Mouse (Mus musculus) C2C12 (cell line): ENCODE data around the gene Sfn. TPM values are rescaled to one million over a fixed set of nuclear protein-coding genes. Genes with fewer than 3 reads are reported as not detected.

Experiments used
- H3K27me3 ChIP-seq: one replicate; pipeline ENCODE4 v1.6.1; 2011; ENCODE audit not compliant: control insufficient read depth, insufficient read depth, insufficient read length
- H3K36me3 ChIP-seq: one replicate; pipeline ENCODE4 v1.6.1; 2011; ENCODE audit not compliant: control insufficient read depth, insufficient read depth
- H3K4me3 ChIP-seq: one replicate; pipeline ENCODE4 v1.5.1; 2011; ENCODE audit warnings: mild to moderate bottlenecking, control low read depth; ENCODE audit not compliant: poor library complexity, insufficient read depth, severe bottlenecking
- H3K79me2 ChIP-seq: one replicate; pipeline ENCODE4 v1.6.1; 2011; ENCODE audit not compliant: control insufficient read depth, insufficient read depth
- H3K79me3 ChIP-seq: one replicate; pipeline ENCODE4 v1.6.1; 2011; ENCODE audit warnings: low read depth, control low read depth
- H3ac ChIP-seq: one replicate; pipeline ENCODE3; 2011; ENCODE audit warnings: low read depth; ENCODE audit not compliant: control insufficient read depth, insufficient read length
- CEBPB ChIP-seq: IDR thresholded peaks from one replicate; pipeline ENCODE4 v1.6.1; 2011; ENCODE audit warnings: low read depth, mild to moderate bottlenecking, control low read depth, moderate library complexity
- CTCF ChIP-seq: IDR thresholded peaks from one replicate; pipeline ENCODE4 v1.5.1; 2011; ENCODE audit not compliant: control insufficient read depth, insufficient read depth, insufficient read length
- FOSL1 ChIP-seq: IDR thresholded peaks from one replicate; pipeline ENCODE4 v1.8.0; 2011; ENCODE audit warnings: mild to moderate bottlenecking, low read length; ENCODE audit not compliant: poor library complexity, insufficient read depth, severe bottlenecking
- MAX ChIP-seq: IDR thresholded peaks from one replicate; pipeline ENCODE4 v1.6.1; 2011; ENCODE audit warnings: mild to moderate bottlenecking, control low read depth
- MYOD1 ChIP-seq: IDR thresholded peaks from one replicate; pipeline ENCODE4 v1.6.1; 2011; ENCODE audit warnings: low read depth; ENCODE audit not compliant: control insufficient read depth, insufficient read length
- MYOG ChIP-seq: IDR thresholded peaks from one replicate; pipeline ENCODE4 v1.6.1; 2011; ENCODE audit not compliant: control insufficient read depth, insufficient read length; ENCODE audit errors: extremely low read depth
- USF1 ChIP-seq: IDR thresholded peaks from one replicate; pipeline ENCODE4 v1.6.1; 2011; ENCODE audit warnings: low read depth, mild to moderate bottlenecking, control low read depth, moderate library complexity
- polyA plus RNA-seq: library from polyadenylated mRNA; unstranded; fragments of >200 nt; fragmentation: generic; extraction: Trizol; gene quantifications from one replicate; pipeline ENCODE4 v1.2.1, GENCODE M21; 2012; ENCODE audit warnings: missing spikeins

Sfn gene
- polyA plus RNA-seq, 1 experiment: 0.54 TPM

DNA sequence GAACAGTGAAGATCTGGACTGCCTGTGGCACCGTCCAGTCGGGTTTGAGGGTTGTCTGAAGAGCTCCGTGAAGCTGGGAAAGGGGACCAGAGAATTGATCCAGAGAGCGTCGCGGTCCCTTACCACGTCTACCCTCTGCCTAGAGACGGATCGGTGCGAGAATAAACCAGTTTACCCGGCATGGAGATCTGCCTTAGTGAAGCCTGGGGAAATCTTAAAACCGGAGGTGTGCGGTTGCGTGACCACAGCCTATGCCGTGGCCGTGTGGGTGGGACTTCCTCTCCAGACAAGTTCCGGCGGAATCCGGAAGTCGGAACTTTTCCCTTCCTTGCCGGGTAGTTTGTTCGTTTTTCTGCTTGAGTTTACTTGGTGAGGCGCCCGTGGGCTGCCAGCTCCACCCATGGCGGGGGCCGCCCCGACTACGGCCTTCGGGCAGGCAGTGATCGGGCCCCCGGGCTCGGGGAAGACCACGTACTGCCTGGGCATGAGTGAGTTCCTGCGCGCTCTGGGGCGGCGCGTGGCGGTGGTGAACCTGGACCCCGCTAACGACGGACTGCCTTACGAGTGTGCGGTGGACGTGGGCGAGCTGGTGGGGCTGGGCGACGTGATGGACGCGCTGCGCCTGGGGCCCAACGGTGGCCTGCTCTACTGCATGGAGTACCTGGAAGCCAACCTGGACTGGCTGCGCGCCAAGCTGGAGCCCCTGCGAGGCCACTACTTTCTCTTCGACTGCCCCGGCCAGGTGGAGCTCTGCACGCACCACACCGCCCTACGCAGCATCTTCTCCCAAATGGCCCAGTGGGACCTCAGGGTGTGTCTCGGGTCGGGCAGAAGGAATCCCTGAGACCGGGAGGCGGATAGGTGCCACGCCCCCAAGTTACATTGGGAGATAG lies 17.7 kb downstream of the Sfn start, which contains the start of gene Gpn2:
Gene Gpn2 (plus strand): TSS at position 304 of the 893 bp plus-strand sequence.
- Histone ChIP-seq H3K4me3 (peak within 1 kb of the TSS; percentile 80), H3ac (peak within 1 kb of the TSS; percentile 99), H3K36me3 (peaks cover 40% of the 10 kb centered on the region), H3K79me2 (peaks cover 26% of the 10 kb centered on the region), H3K79me3 (peaks cover 3% of the 10 kb centered on the region), H3K27me3 (no peaks in the 10 kb centered on the region)
- TF ChIP-seq USF1: no peak
- no peak for TF ChIP-seq MYOD1
- TF ChIP-seq FOSL1: no peak
- no peak for TF ChIP-seq MYOG
- TF ChIP-seq CEBPB: no peak

DNA sequence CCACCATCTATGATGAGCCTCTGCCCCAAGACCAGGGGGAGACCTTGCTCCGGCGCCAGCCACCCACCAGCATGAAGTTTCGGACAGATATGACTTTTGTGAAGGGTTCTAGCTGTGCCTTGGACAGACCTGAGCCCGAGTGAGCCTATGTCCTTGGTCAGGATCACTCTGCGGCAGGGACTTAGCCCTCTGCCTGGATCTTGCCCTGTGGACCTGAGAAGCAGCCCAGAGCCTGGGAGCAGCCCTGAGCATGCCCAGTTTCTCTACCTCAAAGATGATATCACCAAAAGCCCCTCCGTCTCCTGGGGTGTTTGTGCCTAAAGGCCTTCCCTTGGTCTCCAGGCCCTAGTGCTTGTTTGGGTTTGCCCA lies 18.3 kb downstream of the Sfn start:
- Histone ChIP-seq H3K36me3 (peaks cover 41% of the 10 kb centered on the region), H3K27me3 (no peaks in the 10 kb centered on the region), H3K79me3 (peaks cover 3% of the 10 kb centered on the region), H3ac (peak overlapping the region; percentile 72), H3K4me3 (peak overlapping the region; percentile 80), H3K79me2 (peaks cover 26% of the 10 kb centered on the region)
- TF ChIP-seq MYOD1: no peak
- TF ChIP-seq CEBPB: no peak
- no peak for TF ChIP-seq MYOG
- no peak for TF ChIP-seq MAX
- TF ChIP-seq CTCF: no peak

GRCm38 (mm10) chr4:133577983-133578382 lies 24.0 kb downstream of the Sfn start:
- TF ChIP-seq FOSL1: no peak
- no peak for TF ChIP-seq CTCF
- no peak for TF ChIP-seq MYOD1
- TF ChIP-seq USF1: no peak
- no peak for TF ChIP-seq CEBPB
- no peak for TF ChIP-seq MAX
- TF ChIP-seq MYOG: no peak
- H3K79me3 ChIP-seq: no peaks in the 10 kb centered on the region
- H3K79me2 ChIP-seq: peaks cover 19% of the 10 kb centered on the region
- no peak overlapping the region for H3K4me3 ChIP-seq
- H3K36me3 ChIP-seq: peaks cover 27% of the 10 kb centered on the region
- no peaks in the 10 kb centered on the region for H3K27me3 ChIP-seq
- no peak overlapping the region for H3ac ChIP-seq

- Histone ChIP-seq H3K36me3 (peaks cover 12% of the 10 kb centered on the region), H3ac (peak overlapping the region; percentile 95), H3K79me3 (no peaks in the 10 kb centered on the region), H3K27me3 (no peaks in the 10 kb centered on the region), H3K79me2 (peaks cover 19% of the 10 kb centered on the region), H3K4me3 (peak overlapping the region; percentile 76)
- TF ChIP-seq MAX (no peak), MYOD1 (no peak), CTCF (no peak), USF1 (no peak), CEBPB (no peak), MYOG (no peak), FOSL1 (no peak)
These were observed 27.1 kb downstream of the Sfn start for GRCm38 (mm10) chr4:133574843-133575202.

DNA sequence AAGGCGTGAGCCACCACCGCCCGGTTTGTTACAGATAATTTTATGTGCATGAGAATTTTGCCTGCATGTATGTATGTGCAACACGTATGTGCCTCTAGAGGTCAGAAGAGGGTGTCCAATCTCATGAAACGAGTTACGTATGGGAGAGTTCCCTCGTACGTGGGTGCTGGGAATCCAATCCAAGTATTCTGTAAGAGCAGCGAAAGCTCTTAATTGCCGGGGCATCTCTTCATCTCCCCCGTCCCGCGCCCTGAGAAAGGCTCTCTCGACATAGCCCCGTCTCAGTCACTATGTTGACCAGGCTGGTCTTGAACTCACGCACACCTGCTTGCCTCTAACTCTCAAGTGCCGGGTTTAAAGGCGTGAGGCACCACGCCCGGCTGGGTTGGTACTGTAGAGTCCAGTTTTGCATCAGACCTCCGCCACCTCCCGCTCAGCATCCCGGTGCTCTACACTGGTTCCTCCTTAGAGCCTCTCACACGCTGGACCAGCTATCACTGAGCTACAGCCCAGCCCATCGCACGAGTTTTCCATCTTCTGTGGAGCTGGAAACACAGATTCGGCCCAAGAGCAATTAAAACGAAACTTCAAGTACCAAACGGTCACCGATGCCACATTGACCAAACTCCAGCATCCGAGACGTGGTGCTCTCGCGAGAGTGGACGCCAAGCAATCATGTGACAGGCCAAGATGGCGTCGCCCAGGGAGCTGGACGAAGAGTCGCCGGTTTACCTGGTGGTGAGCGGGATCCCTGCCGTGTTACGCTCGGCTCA lies 27.7 kb downstream of the Sfn start, which contains the start of gene Gpatch3:
Gene Gpatch3 (plus strand): TSS at position 676 of the 773 bp plus-strand sequence.
- H3K79me3 ChIP-seq: no peaks in the 10 kb centered on the region
- H3ac ChIP-seq: peak within 1 kb of the TSS; percentile 95
- TF ChIP-seq CEBPB (no peak), USF1 (peak; percentile 98), MAX (peak; percentile 76), MYOD1 (no peak), CTCF (no peak), MYOG (no peak), FOSL1 (no peak)
- H3K4me3 ChIP-seq: peak within 1 kb of the TSS; percentile 76
- peaks cover 19% of the 10 kb centered on the region for H3K79me2 ChIP-seq
- no peaks in the 10 kb centered on the region for H3K27me3 ChIP-seq
- H3K36me3 ChIP-seq: peaks cover 10% of the 10 kb centered on the region
